Mouse (Mus musculus): ENCODE results near the gene Znrf3.
A peak's percentile ranks its signal among the peaks of the same experiment; 100 is the strongest.

Gene Znrf3

DNA sequence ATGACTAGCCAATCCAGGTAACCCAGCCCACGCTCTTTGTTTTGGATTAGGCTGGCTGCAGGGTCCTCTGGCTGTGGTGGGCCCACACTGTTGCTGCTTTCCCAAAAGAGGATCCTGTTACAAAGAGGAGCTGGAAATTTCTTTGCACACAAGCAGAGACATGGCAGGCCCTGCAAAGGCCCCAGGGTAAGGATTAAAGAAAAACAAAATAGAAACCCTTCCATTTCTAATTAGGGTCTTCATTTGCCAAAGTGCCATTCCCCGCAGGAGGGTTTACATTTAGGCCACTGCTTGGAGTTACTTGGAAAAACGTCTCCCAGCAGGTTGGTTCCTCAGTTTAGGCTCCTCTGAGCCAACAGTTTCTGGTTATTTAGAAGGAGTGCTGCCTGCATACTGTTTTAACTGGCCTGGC, 130.3 kb downstream of the Znrf3 start:
- no peak for DNase-seq

GRCm38 (mm10) chr11:5307024-5307905, 137.4 kb downstream of the Znrf3 start:
- DNase-seq: no peak

- no peak for DNase-seq
Observed at GRCm38 (mm10) chr11:5306017-5306416, 138.6 kb downstream of the Znrf3 start.

DNA sequence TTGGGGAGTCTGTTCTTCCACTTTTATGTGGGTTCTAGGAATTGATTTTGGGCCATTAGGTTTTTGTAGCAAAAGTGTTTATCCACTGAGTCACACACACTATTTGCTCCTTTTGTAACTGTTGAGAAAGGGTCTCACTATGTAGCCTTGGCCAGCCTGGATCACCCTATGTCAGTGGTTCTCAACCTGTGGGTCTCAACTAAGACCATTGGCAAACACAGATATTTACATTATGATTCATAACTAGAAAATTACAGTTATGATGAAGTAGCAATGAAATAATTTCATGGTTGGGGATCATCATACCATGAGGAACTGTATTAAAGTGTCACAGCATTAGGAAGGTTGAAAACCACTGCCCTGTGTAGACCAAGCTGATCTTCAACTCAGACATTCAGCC, 140.1 kb downstream of the Znrf3 start:
- no peak for DNase-seq

DNA sequence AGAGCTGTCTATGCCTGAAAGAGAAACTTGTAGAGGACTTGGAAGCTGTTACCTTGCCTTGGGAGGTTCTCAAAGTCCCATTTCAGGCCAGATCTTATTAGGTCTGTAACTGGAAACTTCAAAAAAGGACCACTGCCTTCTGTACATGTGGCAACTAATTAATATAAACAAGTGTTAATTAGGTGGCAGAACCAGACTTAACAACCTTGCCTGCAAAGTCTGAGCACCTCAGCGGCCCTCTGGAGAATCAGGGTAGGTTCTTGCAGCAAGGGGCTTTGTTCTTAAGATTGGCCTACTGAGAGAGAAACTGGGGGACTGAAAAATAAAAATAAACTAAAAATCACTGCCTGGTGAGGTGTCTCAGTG, 146.7 kb downstream of the Znrf3 start:
- DNase-seq: no peak

DNA sequence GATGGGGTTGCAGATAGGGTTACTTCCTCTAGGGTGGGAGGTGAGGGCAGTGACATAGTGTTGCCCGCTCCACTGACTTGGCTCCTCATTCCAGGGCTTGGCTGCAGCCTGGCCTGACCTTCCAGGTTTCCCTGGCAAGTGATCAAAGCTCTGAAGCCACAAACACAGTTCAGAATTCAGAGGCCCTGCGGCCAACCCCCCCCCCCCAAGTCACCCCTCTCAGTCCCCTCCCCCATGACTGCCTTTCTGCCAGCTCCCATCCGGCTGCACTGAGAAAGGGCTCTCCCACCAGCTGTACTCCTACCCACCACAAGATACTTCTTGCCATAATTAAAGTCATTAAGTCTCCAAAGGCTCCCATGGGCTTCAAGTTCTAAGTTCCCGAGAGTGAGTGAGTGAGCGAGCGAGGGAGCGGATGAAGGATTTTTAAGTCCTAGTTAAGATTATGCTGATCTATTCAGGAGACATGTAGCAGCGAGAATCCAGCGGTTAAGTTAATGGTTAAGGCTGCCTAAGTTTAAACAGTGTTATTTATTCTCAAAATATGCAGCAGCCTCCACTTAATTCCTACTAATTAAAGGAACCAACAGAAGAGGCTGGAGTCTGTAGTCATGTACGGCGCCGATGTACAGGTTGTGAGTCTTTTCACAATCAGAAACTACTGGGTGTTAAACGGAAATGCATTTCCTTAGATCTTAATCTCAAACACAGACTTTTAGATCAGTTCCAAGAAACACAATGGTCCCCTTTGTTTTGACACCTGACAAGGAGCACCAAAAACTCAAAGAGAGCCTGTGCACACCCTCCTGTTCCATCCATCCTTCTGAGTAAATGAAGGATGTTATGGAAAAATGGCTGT, 147.3 kb downstream of the Znrf3 start:
- DNase-seq: no peak

GRCm38 (mm10) chr11:5296576-5297115, 148.0 kb downstream of the Znrf3 start:
- no peak for DNase-seq

GRCm38 (mm10) chr11:5294805-5295204, 149.8 kb downstream of the Znrf3 start:
- no peak for DNase-seq

DNA sequence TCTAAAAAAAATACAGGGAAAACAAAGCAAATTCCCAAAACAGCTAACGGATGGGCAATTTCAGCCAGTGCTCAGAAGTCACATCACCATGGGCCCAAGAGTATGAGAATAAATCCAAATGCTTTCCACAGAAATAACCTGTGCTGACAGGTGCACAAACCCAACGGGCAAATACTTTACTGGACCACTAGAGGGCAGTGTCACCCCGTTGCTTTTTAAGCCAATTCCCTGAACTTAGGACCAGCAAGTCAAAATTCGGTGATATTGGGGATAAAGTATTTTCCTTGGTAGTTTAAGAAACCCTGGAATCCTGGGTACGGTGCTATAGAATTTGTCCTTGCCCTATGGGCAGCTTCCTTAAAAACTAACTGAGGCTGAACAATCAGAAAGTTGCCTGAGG, 154.0 kb downstream of the Znrf3 start:
- DNase-seq: peak; percentile 63

- DNase-seq: no peak
Observed at GRCm38 (mm10) chr11:5289826-5290580, 154.6 kb downstream of the Znrf3 start.

- DNase-seq: no peak
Observed at GRCm38 (mm10) chr11:5283987-5284386, 160.7 kb downstream of the Znrf3 start.

DNA sequence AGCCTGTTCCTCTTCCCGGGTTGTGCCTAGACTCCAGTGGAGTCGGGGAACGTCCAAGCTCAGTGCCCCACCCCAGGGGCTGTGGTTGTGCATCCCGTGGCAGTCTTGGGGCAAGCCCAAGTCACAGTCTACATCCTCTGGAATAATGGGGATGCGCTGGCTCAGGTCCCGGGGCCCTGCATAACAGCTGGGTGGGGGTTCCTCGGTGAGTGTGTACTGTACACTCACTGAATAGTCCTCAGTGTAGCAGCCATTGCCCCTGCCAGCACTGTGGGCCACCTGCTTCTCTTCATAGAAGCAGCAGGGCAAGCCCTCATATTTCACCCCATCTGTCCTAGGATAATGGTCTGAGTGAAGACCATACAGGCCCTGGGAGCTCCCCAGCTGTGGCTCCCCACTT, 163.7 kb downstream of the Znrf3 start:
- no peak for DNase-seq

DNA sequence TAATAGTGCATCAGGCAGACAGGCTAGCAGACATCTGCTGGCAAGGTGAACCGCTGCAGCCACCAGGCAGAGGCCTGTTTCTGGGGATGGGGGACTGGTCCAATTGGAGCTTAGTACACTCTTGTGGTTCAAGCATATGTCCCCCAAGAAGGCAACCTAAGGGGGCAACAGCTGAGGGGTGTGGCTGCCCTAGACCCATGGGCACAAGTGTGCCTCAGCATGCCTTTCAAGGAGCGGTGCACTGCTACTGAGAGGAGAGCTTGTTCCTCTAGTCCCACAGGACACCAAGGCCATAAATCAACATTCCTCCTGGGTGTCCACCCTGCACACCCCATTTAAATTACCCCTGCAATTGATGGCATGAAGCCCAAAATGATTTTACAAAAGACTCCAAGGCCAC, 166.2 kb downstream of the Znrf3 start:
- DNase-seq: no peak

GRCm38 (mm10) chr11:5277307-5277971, 167.2 kb downstream of the Znrf3 start:
- DNase-seq: no peak

DNA sequence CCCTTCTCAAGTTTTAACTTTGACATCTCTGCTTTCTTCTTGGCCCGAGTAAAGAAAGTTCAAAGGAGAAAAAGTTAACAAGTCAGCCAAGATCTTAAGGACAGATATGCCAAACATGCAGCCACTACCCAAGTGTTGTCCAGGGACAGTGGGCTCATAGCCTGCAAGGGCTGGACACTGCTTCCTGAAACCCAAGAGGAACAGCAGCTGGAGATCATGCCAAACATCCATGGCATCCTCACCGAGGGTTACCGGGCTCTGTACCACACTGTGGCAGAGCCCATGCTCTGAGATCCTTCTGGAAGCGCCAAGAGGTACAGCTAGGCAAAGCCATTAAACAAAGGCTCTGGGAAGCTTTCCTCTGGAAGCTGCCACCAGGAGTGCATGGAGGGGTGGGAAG, 169.4 kb downstream of the Znrf3 start:
- no peak for DNase-seq

GRCm38 (mm10) chr11:5272536-5273234, 172.0 kb downstream of the Znrf3 start:
- no peak for DNase-seq

- no peak for DNase-seq
Observed at GRCm38 (mm10) chr11:5272066-5272360, 172.6 kb downstream of the Znrf3 start.

GRCm38 (mm10) chr11:5271274-5272065, 173.2 kb downstream of the Znrf3 start:
- DNase-seq: no peak

DNA sequence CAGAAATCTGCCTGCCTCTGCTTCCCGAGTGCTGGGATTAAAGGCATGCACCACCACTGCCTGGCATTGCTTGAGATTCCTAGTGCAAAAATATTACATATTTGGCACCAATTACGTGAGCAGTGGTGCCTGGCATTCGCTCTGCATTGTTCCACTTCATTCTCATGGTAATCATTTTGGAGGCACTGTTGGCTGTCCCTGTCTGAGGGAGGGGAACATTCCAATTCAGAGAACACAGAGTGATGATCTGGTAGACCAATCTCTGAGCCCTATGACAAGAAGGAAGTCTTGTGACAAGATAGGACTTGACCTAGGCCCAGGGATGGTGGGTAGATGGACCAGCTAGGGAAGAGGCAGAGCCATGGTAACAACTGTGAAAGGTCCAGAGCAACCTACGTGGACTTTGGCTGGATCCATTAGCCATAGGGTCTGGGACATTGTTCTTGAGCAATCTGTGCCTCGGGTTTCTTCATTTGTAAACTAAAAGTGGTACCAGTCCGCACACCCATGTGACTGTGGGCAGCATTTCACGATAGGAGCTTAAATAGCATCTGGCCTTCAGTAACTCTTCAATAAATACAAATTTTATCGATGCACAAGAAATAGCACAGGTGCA, 174.7 kb downstream of the Znrf3 start:
- no peak for DNase-seq

GRCm38 (mm10) chr11:5265764-5266163, 178.9 kb downstream of the Znrf3 start:
- DNase-seq: no peak
